Mouse (Mus musculus) cerebellum, adult 2 months (tissue): Measurements from ENCODE around the gene Alcam. TPM values are rescaled to one million over a fixed set of nuclear protein-coding genes. Genes with fewer than 3 reads are reported as not detected.

Experiments
- DNase-seq, 2 experiments: peaks; one replicate each; pipeline ENCODE4 v3.0.0; 2021
- H3K27ac ChIP-seq: fragments of 200-500 bp; 2 replicates; pipeline ENCODE4 v1.5.1; 2012; ENCODE audit warnings: low read length, control low read depth, inconsistent platforms; ENCODE audit not compliant: insufficient read depth
- H3K27me3 ChIP-seq: fragments of 200-500 bp; 2 replicates; pipeline ENCODE4 v1.6.1; 2012; ENCODE audit warnings: inconsistent platforms, mild to moderate bottlenecking, low read length, moderate library complexity; ENCODE audit not compliant: control insufficient read depth, insufficient read depth
- H3K4me1 ChIP-seq: fragments of 200-500 bp; 2 replicates; pipeline ENCODE4 v1.6.1; 2011; ENCODE audit warnings: low read length; ENCODE audit not compliant: control insufficient read depth, insufficient read depth
- H3K4me3 ChIP-seq: fragments of 200-500 bp; replicated peaks from 2 replicates; pipeline ENCODE3; 2011; ENCODE audit warnings: mild to moderate bottlenecking, low read depth, low read length, control low read depth; ENCODE audit not compliant: insufficient read depth
- CTCF ChIP-seq: fragments of 200-500 bp; IDR thresholded peaks from 2 replicates; pipeline ENCODE4 v1.5.1; 2011; ENCODE audit warnings: low read depth, mild to moderate bottlenecking, control low read depth, low read length, moderate library complexity, borderline replicate concordance; ENCODE audit not compliant: insufficient read depth
- POLR2A ChIP-seq: fragments of 200-500 bp; IDR thresholded peaks from 2 replicates; pipeline ENCODE4 v1.6.1; 2011; ENCODE audit warnings: low read length, control low read depth, borderline replicate concordance; ENCODE audit not compliant: insufficient read depth
- WGBS: fragments of 180-500 bp; shearing (Covaris S2); methylation state at CpG from one replicate; pipeline ENCODE4 v1.1.7; 2018; 5-methylcytosine and 5-hydroxymethylcytosine counted together
- polyA plus RNA-seq: library from polyadenylated mRNA; depleted of rRNA; stranded (reverse); fragments of >200 nt; gene quantifications from 2 replicates; pipeline ENCODE4 v1.2.3, GENCODE M21; 2012; rRNA removed

Gene Alcam
- 23.4 and 25.2 TPM in 2 replicates for polyA plus RNA-seq

DNA sequence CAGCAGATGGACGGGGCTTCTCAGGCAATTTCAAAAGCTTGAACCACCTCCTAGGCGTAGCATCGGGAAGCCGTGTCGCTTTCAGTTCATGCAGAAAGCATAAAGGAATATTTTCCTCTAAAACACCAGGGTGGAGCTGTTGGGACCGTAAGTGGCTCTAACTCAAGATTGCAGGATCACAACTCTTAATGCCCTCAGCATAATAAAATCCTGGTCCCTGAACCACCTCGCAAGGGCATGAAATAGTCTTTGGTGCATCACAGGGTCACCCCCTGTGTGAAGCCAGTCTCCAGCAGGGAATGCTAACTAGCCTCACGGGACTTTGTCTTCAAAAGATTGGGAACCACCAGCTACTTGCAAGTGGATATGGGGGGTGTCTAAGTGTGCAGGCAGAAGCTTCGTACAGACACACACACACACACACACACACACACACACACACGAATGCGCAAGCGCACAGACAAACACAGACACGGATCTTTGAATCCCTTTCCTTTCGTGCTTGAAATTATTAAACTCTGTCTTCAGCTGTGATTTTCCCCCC is at the start of gene Alcam:
TSS of gene Alcam (minus strand) at position 104 of the 544 bp plus-strand sequence.
- under 1% methylated on average over 14 of the region's 14 CpGs for WGBS

GRCm38 (mm10) chr16:52498757-52499335 is 45.0 kb upstream of the Alcam start:
- no peak for DNase-seq
- no peaks in the 10 kb centered on the region for H3K4me1 ChIP-seq
- H3K27ac ChIP-seq: no peak overlapping the region
- no peaks in the 10 kb centered on the region for H3K27me3 ChIP-seq
- WGBS: 68% methylated on average over 4 of the region's 4 CpGs
- TF ChIP-seq CTCF (no peak), POLR2A (no peak)
- no peak overlapping the region for H3K4me3 ChIP-seq

More for the DNA sequence above, at the start of gene Alcam:
- H3K4me1 ChIP-seq: 0 out of 2 replicates have a peak, but pooled peaks cover 2% of the 10 kb centered on the region
- H3K27me3 ChIP-seq: no peaks in the 10 kb centered on the region
- H3K4me3 ChIP-seq: peak within 1 kb of the TSS; percentile 92
- TF ChIP-seq CTCF (no peak), POLR2A (no peak)
- no peak within 1 kb of the TSS for H3K27ac ChIP-seq
- peak; percentile 34 to 35 for DNase-seq

GRCm38 (mm10) chr16:52490542-52490941 is 36.7 kb upstream of the Alcam start:
- H3K27ac ChIP-seq: no peak overlapping the region
- no peaks in the 10 kb centered on the region for H3K4me1 ChIP-seq
- no peak for DNase-seq
- TF ChIP-seq POLR2A (no peak), CTCF (no peak)
- H3K4me3 ChIP-seq: no peak overlapping the region
- H3K27me3 ChIP-seq: no peaks in the 10 kb centered on the region
- 84% methylated on average over 1 of the region's 1 CpGs for WGBS

DNA sequence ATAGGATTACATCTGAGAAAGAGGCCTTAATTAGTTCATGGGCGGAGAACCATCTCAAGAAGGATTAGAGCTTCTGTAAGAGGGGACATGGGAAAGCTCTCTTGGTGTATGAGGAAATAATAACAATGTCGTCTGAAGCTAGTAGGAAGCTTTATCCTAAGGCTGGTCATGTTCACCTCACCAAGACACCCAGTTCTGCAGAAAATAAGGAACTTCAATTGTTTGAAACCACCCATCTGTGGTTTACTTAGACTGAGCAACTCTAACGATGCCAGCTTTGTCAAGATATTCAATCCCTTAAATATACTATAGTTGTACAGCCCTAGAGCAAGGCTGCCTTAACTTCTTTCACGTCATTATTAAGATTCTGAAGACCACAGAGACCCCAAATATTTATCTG is 20.4 kb upstream of the Alcam start:
- Histone ChIP-seq H3K27me3 (no peaks in the 10 kb centered on the region), H3K27ac (no peak overlapping the region), H3K4me3 (no peak overlapping the region), H3K4me1 (no peaks in the 10 kb centered on the region)
- TF ChIP-seq POLR2A: no peak
- no peak for TF ChIP-seq CTCF
- 82% methylated on average over 4 of the region's 4 CpGs for WGBS
- no peak for DNase-seq

DNA sequence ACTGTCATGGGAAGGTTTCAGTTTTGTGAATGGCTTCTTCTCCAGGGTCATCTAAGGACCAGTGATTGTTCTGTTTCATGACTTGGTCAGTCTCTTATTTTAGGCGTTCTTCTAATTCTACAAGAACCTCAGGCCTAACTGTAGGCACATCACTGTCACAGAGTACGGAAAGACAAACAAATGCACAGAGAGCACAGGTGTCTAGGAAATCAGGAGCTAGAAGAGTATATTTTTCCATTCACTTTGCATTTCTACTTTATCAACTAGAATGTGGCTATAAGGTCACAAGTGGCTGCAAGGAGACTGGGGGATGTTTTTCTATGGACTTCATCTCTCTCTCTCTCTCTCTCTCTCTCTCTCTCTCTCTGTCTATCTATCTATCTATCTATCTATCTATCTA is 19.2 kb upstream of the Alcam start:
- TF ChIP-seq POLR2A (no peak), CTCF (no peak)
- no peak overlapping the region for H3K27ac ChIP-seq
- 96% methylated on average over 2 of the region's 2 CpGs for WGBS

DNA sequence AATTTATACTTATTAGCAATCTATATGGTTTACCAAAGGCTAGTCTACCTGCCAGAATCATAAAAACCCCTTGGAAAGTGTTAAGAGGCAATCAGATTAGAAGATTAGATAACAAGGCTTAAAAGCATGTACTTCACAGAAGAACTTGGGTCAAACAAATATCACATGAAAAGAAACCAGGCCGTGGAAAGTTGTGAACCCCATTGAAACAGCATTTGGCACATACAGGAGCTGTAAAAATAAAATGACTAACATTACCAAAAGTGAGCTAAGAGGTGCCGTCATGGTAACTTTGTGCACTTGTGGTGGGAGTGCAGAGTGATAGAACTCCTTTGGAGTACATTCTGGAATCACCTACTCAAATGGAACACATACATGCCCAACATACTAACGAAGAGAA is 18.8 kb upstream of the Alcam start:
- DNase-seq: no peak
- H3K4me1 ChIP-seq: no peaks in the 10 kb centered on the region
- 92% methylated on average over 3 of the region's 3 CpGs for WGBS
- no peak overlapping the region for H3K4me3 ChIP-seq
- TF ChIP-seq POLR2A: no peak
- no peak for TF ChIP-seq CTCF
- no peak overlapping the region for H3K27ac ChIP-seq
- no peaks in the 10 kb centered on the region for H3K27me3 ChIP-seq

More for the DNA sequence above, 19.2 kb upstream of the Alcam start:
- no peak overlapping the region for H3K4me3 ChIP-seq
- no peak for DNase-seq
- H3K27me3 ChIP-seq: no peaks in the 10 kb centered on the region
- H3K4me1 ChIP-seq: no peaks in the 10 kb centered on the region

DNA sequence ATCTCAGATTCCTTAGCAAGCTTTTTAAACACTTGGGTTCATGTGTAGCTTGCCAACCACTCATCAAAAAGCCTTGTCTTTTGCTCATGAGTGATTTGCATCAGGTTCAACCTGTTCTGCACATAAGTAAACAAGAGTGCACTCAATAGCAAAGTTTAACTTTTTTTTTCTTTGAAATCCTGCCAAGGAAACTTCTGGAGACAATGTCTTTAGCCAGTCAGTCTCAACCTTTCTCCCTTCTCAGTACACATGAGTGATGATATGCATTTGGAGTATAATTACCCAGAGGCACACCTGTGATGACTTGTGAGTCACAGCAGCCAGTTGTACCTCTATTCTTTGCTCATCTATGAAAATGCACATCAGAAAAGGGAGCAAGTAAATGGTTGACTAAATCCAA is 18.2 kb upstream of the Alcam start:
- Histone ChIP-seq H3K27me3 (no peaks in the 10 kb centered on the region), H3K4me1 (no peaks in the 10 kb centered on the region), H3K4me3 (no peak overlapping the region), H3K27ac (no peak overlapping the region)
- DNase-seq: no peak
- TF ChIP-seq POLR2A (no peak), CTCF (no peak)

DNA sequence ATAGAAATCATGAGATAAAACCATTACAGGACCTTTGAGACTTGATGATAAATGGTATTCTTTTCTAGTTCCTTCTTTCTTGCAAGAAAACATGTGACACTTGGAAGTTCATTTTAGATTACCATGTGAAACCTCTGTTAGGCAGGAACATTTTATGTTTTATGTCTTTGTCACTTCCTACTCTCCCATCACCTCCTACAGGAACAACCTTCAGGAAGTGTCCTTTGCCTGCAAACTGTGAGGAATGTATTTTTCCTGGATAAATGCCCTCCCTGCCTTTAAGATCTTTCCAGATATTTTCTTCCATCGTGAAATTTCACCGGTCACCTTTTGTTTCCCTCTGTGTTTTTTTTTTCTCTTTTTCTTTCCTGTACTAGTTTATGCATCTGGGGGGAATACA is 17.0 kb upstream of the Alcam start:
- WGBS: 93% methylated on average over 2 of the region's 2 CpGs
- no peak for TF ChIP-seq POLR2A
- TF ChIP-seq CTCF: no peak
- no peak for DNase-seq
- no peak overlapping the region for H3K4me3 ChIP-seq
- no peak overlapping the region for H3K27ac ChIP-seq
- no peaks in the 10 kb centered on the region for H3K4me1 ChIP-seq
- no peaks in the 10 kb centered on the region for H3K27me3 ChIP-seq

- no peak overlapping the region for H3K27ac ChIP-seq
- H3K4me3 ChIP-seq: no peak overlapping the region
- H3K27me3 ChIP-seq: no peaks in the 10 kb centered on the region
- no peaks in the 10 kb centered on the region for H3K4me1 ChIP-seq
- 84% methylated on average over 3 of the region's 3 CpGs for WGBS
- TF ChIP-seq POLR2A: no peak
- no peak for TF ChIP-seq CTCF
- no peak for DNase-seq
Measured at GRCm38 (mm10) chr16:52470226-52470625, 16.4 kb upstream of the Alcam start.
